ENCODE assay signal across 20 mouse cellular contexts in genomic region chr2:144425761-144426160, GRCm38 (mm10). TPM values are rescaled to one million over a fixed set of nuclear protein-coding genes. Genes with fewer than 3 reads are reported as not detected.
A peak's percentile ranks its signal among the peaks of the same experiment; 100 is the strongest.
DNase-seq lines count a peak whose midpoint lies in the region; TF ChIP-seq lines count a peak whose summit lies in the region.
"Had no signal": no experiment of that assay in that cellular context is flagged by ENCODE, and none has a peak within 500 bp of the region (broad histone marks: within the 10 kb centered on the region; RNA-seq: fewer than 3 reads in every experiment).

No protein-coding gene starts in this region.

- H3K27me3 ChIP-seq in kidney, adult 2 months (replicated peaks; ENCODE audit: control insufficient read depth, insufficient read depth, low read length), result no peaks in the 10 kb centered on the region
- H3K27me3 ChIP-seq: CH12.LX; embryonic facial prominence, embryonic 12.5 days; forebrain, embryonic 15.5 days; heart, embryonic 13.5 days; Patski had no signal

- TF ChIP-seq CTCF in kidney, adult 2 months (conservative IDR thresholded peaks at IDR 0.05; ENCODE audit: insufficient read depth, insufficient read length, low read depth, low read length), result no peak

- no peak for TF ChIP-seq POLR2A in kidney, adult 2 months (IDR thresholded peaks at IDR 0.05; ENCODE audit: low read depth, low read length)

- no peaks in the 10 kb centered on the region for H3K36me3 ChIP-seq in kidney, adult 2 months (ENCODE audit: control insufficient read depth, insufficient read depth, low read length)
- H3K36me3 ChIP-seq: embryonic facial prominence, embryonic 12.5 days; forebrain, embryonic 15.5 days; heart, embryonic 13.5 days had no signal

- no peak overlapping the region for H3K4me3 ChIP-seq in kidney, adult 2 months (ENCODE audit: insufficient read depth, low read depth, low read length)
- H3K4me3 ChIP-seq: embryonic facial prominence, embryonic 12.5 days; forebrain, embryonic 15.5 days; heart, embryonic 13.5 days had no signal

- peak; percentile 60 for DNase-seq in kidney, adult 2 months
- no peak for DNase-seq in kidney, adult 18-20 months
- DNase-seq in kidney, adult 9 months, result peak; percentile 52
- peak; percentile 42 for DNase-seq in kidney, postnatal 10 days
- DNase-seq in layer of hippocampus, postnatal 14 days (ENCODE audit: low spot score in 2 of 2), result no peak
- DNase-seq in cerebellum, adult 8-10 months, result no peak
- DNase-seq: adrenal gland, adult 2 months; adrenal gland, postnatal 25 days; cerebellum, adult 2 months; cerebellum, postnatal 14 days; gastrocnemius, postnatal 36 days; heart, adult 11 months; heart, postnatal 36 days had no signal

- 35% methylated on average over 1 of the region's 1 CpGs for WGBS in kidney, adult 2 months

- H3K27ac ChIP-seq in kidney, adult 2 months (ENCODE audit: insufficient read depth, low read depth, low read length), result peak overlapping the region; percentile 53
- H3K27ac ChIP-seq: embryonic facial prominence, embryonic 12.5 days; forebrain, embryonic 15.5 days; heart, embryonic 13.5 days had no signal

- 0 out of 2 replicates have a peak, but pooled peaks cover 2% of the 10 kb centered on the region for H3K4me1 ChIP-seq in kidney, adult 2 months (ENCODE audit: control insufficient read depth, insufficient read depth, low read length)
- H3K4me1 ChIP-seq: embryonic facial prominence, embryonic 12.5 days; forebrain, embryonic 15.5 days had no signal

RNA-seq across cellular contexts. Expression of gene Pet117, which starts 57.0 kb away (rescaled TPM):
- not detected in 2 replicates for polyA plus RNA-seq in kidney, adult 2 months (2012; rRNA removed)
- 1 to 10 TPM; 5.1 to 8.4 TPM for total RNA-seq in layer of hippocampus, postnatal 14 days (2021)
- total RNA-seq: CH12.LX; common myeloid progenitor, adult 5-6 weeks had no signal
- polyA plus RNA-seq: adrenal gland, adult 2 months; cerebellum, adult 2 months; embryonic facial prominence, embryonic 12.5 days; forebrain, embryonic 11.5 days; forebrain, embryonic 15.5 days had no signal

RNA-seq across cellular contexts. Expression of gene Kat14, which starts 57.0 kb away (rescaled TPM):
- polyA plus RNA-seq in kidney, adult 2 months (2012; rRNA removed), result 43.0 and 44.8 TPM in 2 replicates
- total RNA-seq in layer of hippocampus, postnatal 14 days (2021), result 10 to 100 TPM; 26.6 to 27.6 TPM

Comparison
In these comparisons a context has a peak if more than half of its experiments do, and no peak if none do; other contexts are left out.
1. DNase-seq: peak in kidney, adult 2 months (single experiment), kidney, adult 9 months (single experiment) and kidney, postnatal 10 days (single experiment); none in kidney, adult 18-20 months (single experiment), layer of hippocampus, postnatal 14 days (0 of 2) and cerebellum, adult 8-10 months (single experiment).